ENCODE assay signal across 14 mouse cellular contexts in the genomic region with DNA sequence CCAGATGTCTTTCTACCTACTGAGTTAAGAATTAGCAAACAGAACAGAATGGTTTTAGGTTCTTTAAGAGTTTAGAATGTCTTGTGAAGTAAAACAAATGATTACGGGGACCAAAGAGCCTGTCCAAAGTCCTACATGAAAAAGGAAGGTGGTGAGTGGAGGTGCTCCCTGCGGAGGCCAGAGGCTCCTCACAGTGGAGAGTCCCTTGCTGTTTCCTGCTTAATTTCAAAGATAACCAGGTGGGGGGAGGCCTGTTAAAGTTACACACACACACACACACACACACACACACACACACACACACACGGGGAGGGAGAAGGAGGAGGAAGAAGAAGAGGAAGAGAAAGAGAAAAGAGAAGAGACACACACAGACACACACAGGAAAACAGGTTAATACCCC.
A peak's percentile ranks its signal among the peaks of the same experiment; 100 is the strongest.
DNase-seq lines count a peak whose midpoint lies in the region; ATAC-seq lines count a peak whose summit lies in the region.
"Had no signal": no experiment of that assay in that cellular context is flagged by ENCODE, and none has a peak within 500 bp of the region (broad histone marks: within the 10 kb centered on the region; RNA-seq: fewer than 3 reads in every experiment).

No protein-coding gene starts in this region.

- peak overlapping the region; percentile 48; the same call in 1 of the 2 replicates for H3K27ac ChIP-seq in embryonic facial prominence, embryonic 10.5 days (replicated peaks)
- peak overlapping the region; percentile 3; the same call in 1 of the 2 replicates for H3K27ac ChIP-seq in hindbrain, embryonic 16.5 days (ENCODE audit: low read depth, low read length)
- peak overlapping the region; percentile 77 for H3K27ac ChIP-seq in midbrain, embryonic 16.5 days (ENCODE audit: low read length)
- H3K27ac ChIP-seq in kidney, embryonic 15.5 days, result no peak overlapping the region
- H3K27ac ChIP-seq: liver, embryonic 12.5 days; macrophage had no signal

- WGBS in embryonic facial prominence, embryonic 10.5 days, result 42% methylated on average over 3 of the region's 3 CpGs
- WGBS in hindbrain, embryonic 16.5 days, result 26% methylated on average over 3 of the region's 3 CpGs
- 23% methylated on average over 3 of the region's 3 CpGs for WGBS in midbrain, embryonic 16.5 days
- 44% methylated on average over 3 of the region's 3 CpGs for WGBS in kidney, embryonic 15.5 days

- H3K9ac ChIP-seq in hindbrain, embryonic 16.5 days (ENCODE audit: low read depth, low read length), result no peak overlapping the region
- H3K9ac ChIP-seq in midbrain, embryonic 16.5 days (ENCODE audit: low read depth, low read length), result peak overlapping the region; percentile 32; the same call in 1 of the 2 replicates
- H3K9ac ChIP-seq in kidney, embryonic 15.5 days, result no peak overlapping the region
- H3K9ac ChIP-seq: embryonic facial prominence, embryonic 13.5 days; liver, embryonic 12.5 days had no signal

- ATAC-seq in hindbrain, embryonic 16.5 days, result no peak
- no peak for ATAC-seq in midbrain, embryonic 16.5 days
- no peak for ATAC-seq in kidney, embryonic 15.5 days (replicated peaks; ENCODE audit: low FRiP score)

- peak; percentile 34 for DNase-seq in 416B (ENCODE audit: low read depth)
- no peak for DNase-seq in embryonic facial prominence, embryonic 10.5 days (ENCODE audit: low spot score)
- DNase-seq in B cell, adult 2 months, result no peak
- DNase-seq in retina, postnatal 1 day, result no peak
- DNase-seq in right cerebral cortex, postnatal 36 days (ENCODE audit: low spot score in 2 of 2), result no peak
- DNase-seq: cerebellum, adult 2 months; heart, postnatal 14 days; kidney, postnatal 14 days had no signal

- H3K4me1 ChIP-seq in embryonic facial prominence, embryonic 10.5 days, result peaks cover 34% of the 10 kb centered on the region
- peaks cover 24% of the 10 kb centered on the region for H3K4me1 ChIP-seq in hindbrain, embryonic 16.5 days (ENCODE audit: control insufficient read depth, insufficient read depth, low read depth, low read length)
- H3K4me1 ChIP-seq in midbrain, embryonic 16.5 days (ENCODE audit: control insufficient read depth, insufficient read depth, low read length), result peaks cover 37% of the 10 kb centered on the region
- peaks cover 18% of the 10 kb centered on the region for H3K4me1 ChIP-seq in kidney, embryonic 15.5 days

- no peak overlapping the region for H3K4me2 ChIP-seq in hindbrain, embryonic 16.5 days (ENCODE audit: low read length)
- H3K4me2 ChIP-seq in midbrain, embryonic 16.5 days (ENCODE audit: low read length), result no peak overlapping the region
- no peak overlapping the region for H3K4me2 ChIP-seq in kidney, embryonic 15.5 days
- H3K4me2 ChIP-seq: embryonic facial prominence, embryonic 13.5 days; liver, embryonic 12.5 days had no signal

- no peaks in the 10 kb centered on the region for H3K36me3 ChIP-seq in embryonic facial prominence, embryonic 10.5 days (replicated peaks)
- H3K36me3 ChIP-seq in hindbrain, embryonic 16.5 days (ENCODE audit: control insufficient read depth, insufficient read depth, low read length), result no peaks in the 10 kb centered on the region
- no peaks in the 10 kb centered on the region for H3K36me3 ChIP-seq in midbrain, embryonic 16.5 days (ENCODE audit: control insufficient read depth, insufficient read depth, low read length)
- H3K36me3 ChIP-seq in kidney, embryonic 15.5 days, result no peaks in the 10 kb centered on the region
- H3K36me3 ChIP-seq: embryonic facial prominence, embryonic 13.5 days; liver, embryonic 12.5 days had no signal

- H3K27me3 ChIP-seq in embryonic facial prominence, embryonic 10.5 days (replicated peaks; ENCODE audit: low read depth, poor library complexity, severe bottlenecking), result no peaks in the 10 kb centered on the region
- no peaks in the 10 kb centered on the region for H3K27me3 ChIP-seq in hindbrain, embryonic 16.5 days (replicated peaks; ENCODE audit: control insufficient read depth, insufficient read depth, low read length)
- H3K27me3 ChIP-seq in midbrain, embryonic 16.5 days (ENCODE audit: control insufficient read depth, insufficient read depth, low read depth, low read length), result no peaks in the 10 kb centered on the region
- H3K27me3 ChIP-seq in kidney, embryonic 15.5 days, result no peaks in the 10 kb centered on the region
- H3K27me3 ChIP-seq: embryonic facial prominence, embryonic 13.5 days; liver, embryonic 12.5 days had no signal

- H3K9me3 ChIP-seq in embryonic facial prominence, embryonic 10.5 days, result no peaks in the 10 kb centered on the region
- H3K9me3 ChIP-seq in hindbrain, embryonic 16.5 days (ENCODE audit: control insufficient read depth, low read length), result no peaks in the 10 kb centered on the region
- H3K9me3 ChIP-seq in midbrain, embryonic 16.5 days (replicated peaks; ENCODE audit: control insufficient read depth, low read length, poor library complexity, severe bottlenecking), result no peaks in the 10 kb centered on the region
- H3K9me3 ChIP-seq in kidney, embryonic 15.5 days (replicated peaks), result no peaks in the 10 kb centered on the region
- H3K9me3 ChIP-seq: embryonic facial prominence, embryonic 13.5 days; liver, embryonic 12.5 days had no signal

- H3K4me3 ChIP-seq in embryonic facial prominence, embryonic 10.5 days, result no peak overlapping the region
- H3K4me3 ChIP-seq in hindbrain, embryonic 16.5 days (ENCODE audit: low read length), result no peak overlapping the region
- H3K4me3 ChIP-seq in midbrain, embryonic 16.5 days (ENCODE audit: low read depth, low read length), result no peak overlapping the region
- H3K4me3 ChIP-seq in kidney, embryonic 15.5 days (replicated peaks), result no peak overlapping the region
- H3K4me3 ChIP-seq: embryonic facial prominence, embryonic 13.5 days; liver, embryonic 12.5 days had no signal
